Mouse (Mus musculus) thymus, postnatal 25 days (tissue): Measurements from ENCODE around the gene E4f1.
"Not testable (repeated sequence)": the region's sequence is repeated elsewhere in the genome, so short reads cannot be mapped to it uniquely, and the experiment has no call there.

Experiments used
- DNase-seq: peaks from one replicate; pipeline ENCODE4 v3.0.0; 2022

E4f1 gene

GRCm38 (mm10) chr17:24454756-24455522, 15.2 kb downstream of the E4f1 start:
- DNase-seq = peak; percentile 100

DNA sequence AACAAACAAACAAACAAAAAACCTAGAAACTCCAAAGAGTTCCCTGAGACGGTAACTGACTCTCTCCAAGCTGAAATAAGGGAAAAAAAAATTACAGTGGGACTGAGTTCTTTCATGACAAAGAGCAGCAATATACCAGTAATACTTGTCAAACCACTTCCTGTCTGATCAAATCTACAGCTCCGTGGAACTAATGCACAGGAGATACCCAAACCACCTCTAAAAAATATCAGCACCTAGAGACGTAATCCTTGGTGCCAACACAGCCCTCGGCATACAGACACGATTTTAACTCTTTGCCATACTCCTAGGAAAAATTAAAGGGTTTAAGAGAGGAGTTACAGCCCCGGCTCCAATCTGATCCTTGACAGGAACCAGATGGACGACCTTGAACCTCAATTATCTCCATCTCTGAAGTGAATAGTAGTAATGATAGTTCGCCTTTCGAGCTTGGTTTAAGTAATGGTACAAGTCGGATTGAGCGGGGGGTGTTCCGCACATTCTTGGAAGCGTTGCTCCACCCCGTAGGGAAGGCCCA, 15.8 kb downstream of the E4f1 start:
- peak; percentile 20 for DNase-seq

DNA sequence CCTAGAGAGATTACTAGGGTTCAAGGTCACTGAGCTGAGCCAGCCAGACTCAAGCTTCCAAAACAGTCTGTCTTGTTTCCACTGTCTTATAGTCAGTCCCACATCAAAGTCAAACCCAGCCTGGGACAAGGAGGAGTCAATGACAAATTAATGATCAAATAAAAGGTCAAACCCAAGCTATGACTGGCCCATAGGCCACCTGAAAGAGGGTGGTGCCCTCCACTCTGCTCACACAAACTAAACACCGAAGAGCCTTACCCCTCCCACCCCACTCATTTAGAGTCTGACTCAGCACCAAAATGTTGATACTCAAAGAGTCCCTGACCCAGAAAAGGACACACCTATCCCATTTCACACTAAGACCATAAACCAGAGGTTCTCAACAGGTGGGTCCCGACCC, 16.7 kb downstream of the E4f1 start:
- no peak for DNase-seq

- no peak for DNase-seq
These were observed 18.9 kb downstream of the E4f1 start for GRCm38 (mm10) chr17:24451220-24451619.

DNA sequence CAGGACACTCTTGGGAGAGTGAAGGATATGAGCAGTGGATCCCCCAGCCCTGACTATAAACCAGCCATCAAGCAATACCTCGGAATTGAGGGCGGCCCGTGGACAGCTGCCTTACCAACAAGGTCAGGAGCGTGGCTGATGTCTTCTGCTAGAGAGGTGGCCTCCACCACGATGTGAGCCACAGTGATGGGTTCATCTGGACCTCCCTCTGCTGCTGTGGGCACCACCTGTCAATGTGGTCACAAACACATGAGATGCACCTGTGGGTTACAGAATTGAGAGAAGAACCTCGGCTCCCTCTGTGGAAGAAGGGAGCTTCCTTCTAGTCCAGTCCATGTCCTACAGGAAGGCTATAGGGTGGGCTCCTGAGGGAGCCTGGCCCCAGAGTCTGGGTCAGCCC, 20.6 kb downstream of the E4f1 start:
- DNase-seq = no peak

GRCm38 (mm10) chr17:24446590-24446989, 23.5 kb downstream of the E4f1 start:
- no peak for DNase-seq

DNA sequence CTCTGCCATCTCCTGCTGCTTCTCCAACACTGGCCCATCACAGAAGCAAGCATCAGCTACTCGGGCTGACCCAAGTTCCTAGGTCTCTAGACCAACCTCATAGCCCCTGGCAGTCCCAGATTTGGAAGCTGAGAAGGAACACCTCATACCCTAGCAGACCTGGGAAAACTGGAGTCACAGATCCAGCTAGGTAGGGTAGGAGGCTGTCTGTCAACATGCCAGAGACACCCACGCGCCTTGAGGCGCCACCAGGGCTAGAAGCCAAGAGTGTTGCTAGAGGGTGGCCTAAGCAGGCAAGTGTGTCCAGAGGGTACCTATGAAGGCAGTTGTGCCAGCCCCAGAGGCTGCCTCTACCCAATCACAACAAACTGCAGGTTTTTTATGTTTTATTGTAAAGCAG, 26.7 kb downstream of the E4f1 start:
- no peak for DNase-seq

DNA sequence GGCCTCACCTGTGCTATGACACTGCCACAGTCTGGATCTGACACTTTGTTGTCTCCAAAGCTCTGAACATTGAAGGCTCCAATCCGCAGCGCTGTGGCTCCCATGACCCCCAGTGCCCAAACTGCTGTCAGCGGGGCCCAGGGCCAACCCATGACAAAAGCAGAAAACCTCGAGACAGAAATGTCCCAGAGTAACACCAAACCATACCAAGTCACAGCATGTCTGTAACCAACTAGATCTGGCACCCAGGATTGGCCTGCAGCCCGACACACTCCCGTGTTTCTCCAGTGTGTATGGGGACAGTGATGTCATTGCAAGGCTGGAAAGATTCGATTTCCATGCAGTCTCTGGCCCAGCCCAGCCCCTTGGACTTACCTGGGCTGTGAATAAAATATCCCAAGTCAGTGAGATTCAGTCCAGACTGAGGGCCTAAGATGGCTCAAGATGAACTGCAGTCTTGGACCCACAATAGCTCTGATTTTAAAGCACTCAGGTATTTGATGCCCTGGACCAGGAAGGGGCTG, 27.4 kb downstream of the E4f1 start, which contains the start of gene Dnase1l2:
Dnase1l2 (minus strand) TSS at position 474 of the 524 bp plus-strand sequence.
- no peak for DNase-seq

- no peak for DNase-seq
These were observed 28.0 kb downstream of the E4f1 start for GRCm38 (mm10) chr17:24442107-24442506.

DNA sequence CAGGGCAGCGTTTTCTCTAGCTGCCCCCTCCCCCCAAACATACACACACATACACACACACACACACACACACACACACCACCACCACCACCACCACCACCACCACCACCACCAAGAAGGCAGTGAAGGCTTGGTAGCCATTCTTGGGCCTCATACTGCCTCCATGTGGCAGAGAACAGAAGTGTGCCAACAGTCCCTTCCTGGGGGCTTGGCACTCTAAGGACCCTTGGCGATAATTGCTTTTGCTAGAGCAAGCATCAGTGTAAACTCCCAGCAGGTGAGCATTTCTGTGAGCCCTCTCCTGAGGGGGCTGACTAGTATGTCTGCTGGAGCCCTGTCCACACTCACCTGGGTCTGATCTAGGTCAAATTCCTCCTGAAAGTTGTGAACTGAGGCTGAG, 29.0 kb downstream of the E4f1 start:
- no peak for DNase-seq

DNA sequence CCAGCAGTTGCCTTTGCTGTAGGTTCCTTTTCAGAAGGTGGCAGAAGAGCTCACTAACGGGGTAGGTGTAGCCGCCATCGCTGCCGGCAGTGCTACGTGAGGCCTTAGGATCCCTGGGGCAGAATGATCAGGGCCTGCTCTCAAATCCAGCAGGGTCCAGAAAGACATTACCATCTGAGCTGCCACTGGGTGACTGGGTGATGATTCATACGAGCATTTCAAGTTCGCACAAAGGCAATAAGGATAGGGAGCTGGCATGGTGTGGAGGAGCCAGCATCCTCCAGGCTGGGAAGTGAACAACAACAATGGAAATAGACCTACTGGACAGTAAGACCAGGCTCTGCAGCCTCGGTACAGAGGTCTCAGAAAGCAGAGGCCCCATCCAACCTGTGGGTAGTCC, 29.7 kb downstream of the E4f1 start:
- no peak for DNase-seq

GRCm38 (mm10) chr17:24437016-24437415, 33.1 kb downstream of the E4f1 start:
- DNase-seq = peak; percentile 39

- no peak for DNase-seq
These were observed 40.7 kb downstream of the E4f1 start for GRCm38 (mm10) chr17:24429201-24429983.

DNA sequence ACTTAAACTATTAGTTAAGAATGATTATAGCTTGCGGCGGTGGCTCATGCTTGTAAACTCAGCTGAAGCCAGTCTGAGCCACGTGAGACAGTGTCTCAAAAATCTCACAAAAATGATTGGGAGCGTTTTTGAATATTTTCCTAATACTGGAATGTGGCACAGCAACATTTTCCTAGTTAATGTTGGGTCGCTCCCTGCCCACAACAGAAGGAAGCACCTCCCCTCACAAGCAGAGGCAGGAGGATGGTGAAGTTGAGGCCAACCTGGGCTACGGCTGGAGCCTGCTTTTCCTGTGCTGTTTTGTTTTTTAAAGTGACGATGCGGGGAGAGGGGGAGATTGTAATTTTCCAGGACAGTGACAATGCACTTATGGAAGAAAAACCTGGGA, 42.9 kb downstream of the E4f1 start:
- no peak for DNase-seq

DNA sequence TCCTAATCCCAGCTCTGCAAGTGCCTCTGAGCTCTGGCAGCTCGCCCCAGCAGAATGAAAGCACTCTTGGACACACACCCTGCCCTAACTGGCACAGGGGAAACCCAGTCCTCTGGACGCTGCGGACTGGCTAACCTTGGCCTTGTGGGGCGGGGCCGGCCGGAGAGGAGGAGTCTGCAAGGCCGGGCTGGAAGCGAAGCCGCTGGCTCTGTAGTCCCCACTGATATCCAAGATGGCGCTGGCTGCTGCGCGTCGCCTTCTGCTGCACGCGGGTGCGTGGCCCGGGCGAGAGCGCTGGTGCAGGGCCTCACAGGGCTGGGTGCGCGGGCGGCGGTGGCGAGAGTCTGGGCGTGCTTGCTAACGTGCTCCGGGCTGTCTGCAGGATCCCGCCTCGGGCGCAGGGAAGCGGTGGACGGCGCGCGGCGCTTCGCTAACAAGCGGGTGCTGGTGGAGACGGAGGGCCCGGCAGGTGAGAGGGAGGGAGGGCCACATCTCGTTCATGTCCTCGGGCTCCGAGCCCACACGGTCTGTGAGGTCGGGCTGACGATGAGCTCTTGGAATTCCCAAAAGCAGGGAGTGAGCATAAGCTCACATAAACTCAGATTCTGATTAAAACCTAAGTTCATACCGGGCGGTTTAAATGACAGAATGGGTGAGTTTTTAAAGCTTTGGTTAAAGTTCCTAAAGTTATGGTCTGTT, 43.5 kb downstream of the E4f1 start, which contains the start of gene Eci1:
Eci1 (plus strand) TSS at position 171 of the 699 bp plus-strand sequence.
- DNase-seq = peak; percentile 69

DNA sequence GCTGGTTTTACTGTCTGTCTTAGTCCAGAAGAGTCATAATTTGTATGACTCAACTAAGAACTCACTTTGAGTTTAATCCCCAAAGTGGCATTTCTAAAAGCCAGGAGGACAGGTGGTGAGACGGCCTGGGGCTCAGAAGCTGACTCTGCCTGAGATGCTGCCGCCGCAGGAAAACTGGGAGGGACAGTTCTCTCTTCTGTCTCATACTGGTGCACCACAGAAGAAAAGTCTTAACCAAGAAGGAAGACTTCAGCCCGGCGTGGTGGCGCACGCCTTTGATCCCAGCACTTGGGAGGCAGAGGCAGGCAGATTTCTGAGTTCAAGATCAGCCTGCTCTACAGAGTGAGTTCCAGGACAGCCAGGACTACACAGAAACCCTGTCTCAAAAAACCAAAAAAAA, 44.2 kb downstream of the E4f1 start:
- DNase-seq = no peak

GRCm38 (mm10) chr17:24425326-24425725, 44.8 kb downstream of the E4f1 start:
- not testable (repeated sequence) for DNase-seq

DNA sequence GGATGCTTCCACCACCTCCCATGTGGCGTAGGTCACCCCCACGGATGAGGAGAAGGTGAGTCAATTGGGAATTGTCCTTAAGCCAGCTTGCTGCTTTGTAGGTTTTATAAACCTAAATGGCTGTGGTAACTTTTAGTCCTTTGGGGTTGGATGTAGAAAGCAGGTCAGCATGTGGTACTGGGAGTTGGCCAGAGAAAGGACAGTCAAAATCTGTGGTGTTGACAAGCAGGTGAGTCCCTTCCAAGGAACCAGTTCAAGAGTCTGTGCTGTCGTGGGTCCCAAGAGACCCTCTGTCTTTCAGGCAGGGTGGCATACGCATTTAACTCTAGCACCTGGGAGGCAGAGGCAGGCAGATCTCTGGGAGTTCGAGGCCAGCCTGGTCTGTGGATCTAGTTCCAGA, 45.6 kb downstream of the E4f1 start:
- no peak for DNase-seq

DNA sequence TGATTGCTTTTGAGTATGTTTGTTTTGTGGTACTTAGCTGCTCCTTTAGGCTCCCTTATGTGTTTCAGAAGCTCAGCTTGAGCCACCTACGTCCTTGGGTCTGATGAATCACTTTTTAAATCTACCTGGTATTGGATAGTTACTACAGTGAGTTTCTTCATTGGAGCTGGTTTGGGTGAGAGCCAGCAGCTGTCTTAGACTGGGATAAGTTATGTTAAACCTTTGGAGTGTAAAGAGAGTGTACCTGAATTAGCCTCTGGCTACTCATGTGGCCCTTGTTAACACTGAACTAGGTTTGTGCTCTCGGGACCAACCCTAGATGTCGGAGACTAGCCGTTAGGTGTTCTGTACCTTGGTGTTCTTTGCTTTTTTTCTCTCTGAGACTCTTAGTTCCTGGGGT, 47.0 kb downstream of the E4f1 start:
- no peak for DNase-seq

DNA sequence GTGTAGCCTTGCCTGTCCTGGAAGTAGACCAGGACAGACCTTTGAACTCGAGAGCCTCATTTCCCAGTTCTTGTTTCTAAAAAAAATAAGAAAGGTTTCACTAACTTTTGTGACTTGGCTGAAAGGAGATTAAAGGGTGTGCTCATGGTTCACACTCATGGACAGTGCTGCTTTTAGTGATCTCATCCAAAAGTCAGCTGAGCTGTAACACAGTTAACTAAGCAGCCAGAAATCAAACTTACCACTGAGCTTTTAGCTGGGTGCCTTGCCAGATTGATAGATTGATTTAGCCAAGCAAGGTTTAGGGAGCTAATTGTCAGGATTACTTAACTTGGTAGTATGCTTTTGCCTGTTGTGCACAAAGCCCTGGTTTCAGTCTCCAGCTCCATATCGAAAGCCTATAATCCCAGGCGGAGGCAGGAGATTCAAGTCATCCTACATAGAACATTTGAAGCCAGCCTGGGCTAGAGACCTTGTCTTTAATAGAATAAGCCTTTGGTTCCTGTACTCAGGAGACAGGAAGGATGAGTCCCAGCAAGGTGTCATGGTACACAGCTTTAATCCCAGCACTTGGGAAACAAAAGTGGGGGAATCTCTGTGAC, 54.0 kb downstream of the E4f1 start:
- no peak for DNase-seq

DNA sequence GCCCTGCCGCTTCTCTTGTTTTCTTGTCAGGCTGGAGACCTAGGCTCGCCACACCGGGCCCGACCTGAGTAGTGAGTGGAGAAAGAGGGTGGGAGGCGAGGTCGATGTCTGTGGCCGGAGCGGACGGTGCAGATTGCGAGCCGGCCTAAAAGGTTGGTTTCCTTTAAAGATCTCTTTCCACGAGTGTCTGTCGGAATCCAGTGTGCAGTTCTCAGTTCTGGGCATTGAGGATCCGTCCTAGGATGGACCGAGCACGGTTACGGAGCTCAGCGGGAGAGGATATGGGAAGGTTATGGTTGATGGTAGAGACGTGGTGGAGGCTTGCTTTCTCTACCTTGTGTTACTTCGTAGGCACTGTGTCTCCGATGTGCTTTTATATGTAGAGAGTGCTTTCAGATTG, 55.1 kb downstream of the E4f1 start:
- no peak for DNase-seq

GRCm38 (mm10) chr17:24414230-24414976, 55.7 kb downstream of the E4f1 start, which contains the start of gene Rnps1:
Gene Rnps1 (plus strand): TSS chr17:24414565.
- DNase-seq = peak; percentile 88
